Mouse (Mus musculus): ENCODE measurements around the gene Yipf1. TPM values are rescaled to one million over a fixed set of nuclear protein-coding genes. Genes with fewer than 3 reads are reported as not detected.

The Yipf1 gene
- polyA plus RNA-seq, 1 experiment from 2014 or later, result 61.9 TPM

GRCm38 (mm10) chr4:107303531-107303930 lies 10.6 kb upstream of the Yipf1 start:
- H3K9me3 ChIP-seq (ENCODE audit: control insufficient read depth, low read length), result no peaks in the 10 kb centered on the region
- H3K27me3 ChIP-seq (ENCODE audit: control insufficient read depth, insufficient read depth, low read length), result no peaks in the 10 kb centered on the region
- no peak overlapping the region for H3K9ac ChIP-seq (replicated peaks; ENCODE audit: low read length)
- H3K27ac ChIP-seq (replicated peaks; ENCODE audit: low read depth, low read length), result no peak overlapping the region
- ATAC-seq (ENCODE audit: low FRiP score, low TSS enrichment), result no peak
- DNase-seq, result no peak
- 71% methylated on average over 3 of the region's 3 CpGs for WGBS
- H3K4me3 ChIP-seq (replicated peaks; ENCODE audit: low read depth, low read length), result no peak overlapping the region
- no peak overlapping the region for H3K4me2 ChIP-seq (ENCODE audit: low read length)
- no peaks in the 10 kb centered on the region for H3K4me1 ChIP-seq (ENCODE audit: control insufficient read depth, insufficient read depth, low read length)
- no peaks in the 10 kb centered on the region for H3K36me3 ChIP-seq (ENCODE audit: control insufficient read depth, insufficient read depth, low read length)

- H3K4me3 ChIP-seq (replicated peaks; ENCODE audit: low read depth, low read length), result no peak within 1 kb of the TSS
- no peaks in the 10 kb centered on the region for H3K36me3 ChIP-seq (ENCODE audit: control insufficient read depth, insufficient read depth, low read length)
- no peaks in the 10 kb centered on the region for H3K9me3 ChIP-seq (ENCODE audit: control insufficient read depth, low read length)
- H3K9ac ChIP-seq (replicated peaks; ENCODE audit: low read length), result no peak within 1 kb of the TSS
- no peak within 1 kb of the TSS for H3K27ac ChIP-seq (replicated peaks; ENCODE audit: low read depth, low read length)
- no peaks in the 10 kb centered on the region for H3K4me1 ChIP-seq (ENCODE audit: control insufficient read depth, insufficient read depth, low read length)
- DNase-seq (no peak), ATAC-seq (ENCODE audit: low FRiP score, low TSS enrichment) (no peak)
- WGBS, result 61% methylated on average over 6 of the region's 6 CpGs
- H3K27me3 ChIP-seq (ENCODE audit: control insufficient read depth, insufficient read depth, low read length), result no peaks in the 10 kb centered on the region
- no peak within 1 kb of the TSS for H3K4me2 ChIP-seq (ENCODE audit: low read length)
Measured at GRCm38 (mm10) chr4:107306966-107307365, 7.2 kb upstream of the Yipf1 start, which contains the start of gene Dio1. TSS of gene Dio1 (minus strand) at chr4:107307169.

GRCm38 (mm10) chr4:107314479-107314805 lies 279 bp downstream of the Yipf1 start:
- 12% methylated on average over 7 of the region's 7 CpGs for WGBS
- peak overlapping the region; percentile 60 for H3K9ac ChIP-seq (replicated peaks; ENCODE audit: low read length)
- no peaks in the 10 kb centered on the region for H3K9me3 ChIP-seq (ENCODE audit: control insufficient read depth, low read length)
- peaks cover 9% of the 10 kb centered on the region for H3K36me3 ChIP-seq (ENCODE audit: control insufficient read depth, insufficient read depth, low read length)
- peaks cover 12% of the 10 kb centered on the region; the same call in 1 of the 2 replicates for H3K4me1 ChIP-seq (ENCODE audit: control insufficient read depth, insufficient read depth, low read length)
- peak overlapping the region; percentile 56 for H3K4me3 ChIP-seq (replicated peaks; ENCODE audit: low read depth, low read length)
- H3K27me3 ChIP-seq (ENCODE audit: control insufficient read depth, insufficient read depth, low read length), result no peaks in the 10 kb centered on the region
- H3K4me2 ChIP-seq (ENCODE audit: low read length), result peak overlapping the region; percentile 82
- DNase-seq (no peak), ATAC-seq (ENCODE audit: low FRiP score, low TSS enrichment) (no peak)
- 0 out of 2 replicates have a peak overlapping the region, but pooled peaks have one; percentile 6 for H3K27ac ChIP-seq (replicated peaks; ENCODE audit: low read depth, low read length)

GRCm38 (mm10) chr4:107318646-107319045 lies 4.5 kb downstream of the Yipf1 start:
- 79% methylated on average over 8 of the region's 8 CpGs for WGBS
- H3K4me1 ChIP-seq (ENCODE audit: control insufficient read depth, insufficient read depth, low read length), result peaks cover 9% of the 10 kb centered on the region; the same call in 1 of the 2 replicates
- peaks cover 43% of the 10 kb centered on the region for H3K36me3 ChIP-seq (ENCODE audit: control insufficient read depth, insufficient read depth, low read length)
- H3K9ac ChIP-seq (replicated peaks; ENCODE audit: low read length), result no peak overlapping the region
- no peak for DNase-seq
- no peak overlapping the region for H3K27ac ChIP-seq (replicated peaks; ENCODE audit: low read depth, low read length)
- H3K4me3 ChIP-seq (replicated peaks; ENCODE audit: low read depth, low read length), result no peak overlapping the region
- no peak overlapping the region for H3K4me2 ChIP-seq (ENCODE audit: low read length)
- H3K9me3 ChIP-seq (ENCODE audit: control insufficient read depth, low read length), result no peaks in the 10 kb centered on the region
- no peak for ATAC-seq (ENCODE audit: low FRiP score, low TSS enrichment)
- H3K27me3 ChIP-seq (ENCODE audit: control insufficient read depth, insufficient read depth, low read length), result no peaks in the 10 kb centered on the region

- no peak for DNase-seq
- Histone ChIP-seq H3K9me3 (ENCODE audit: control insufficient read depth, low read length) (no peaks in the 10 kb centered on the region), H3K27ac (replicated peaks; ENCODE audit: low read depth, low read length) (no peak overlapping the region), H3K27me3 (ENCODE audit: control insufficient read depth, insufficient read depth, low read length) (no peaks in the 10 kb centered on the region), H3K9ac (replicated peaks; ENCODE audit: low read length) (no peak overlapping the region), H3K36me3 (ENCODE audit: control insufficient read depth, insufficient read depth, low read length) (peaks cover 56% of the 10 kb centered on the region), H3K4me1 (ENCODE audit: control insufficient read depth, insufficient read depth, low read length) (no peaks in the 10 kb centered on the region), H3K4me2 (ENCODE audit: low read length) (no peak overlapping the region), H3K4me3 (replicated peaks; ENCODE audit: low read depth, low read length) (no peak overlapping the region)
- 84% methylated on average over 2 of the region's 2 CpGs for WGBS
- ATAC-seq (ENCODE audit: low FRiP score, low TSS enrichment), result no peak
Measured at GRCm38 (mm10) chr4:107321041-107321440, 6.9 kb downstream of the Yipf1 start.

- H3K9me3 ChIP-seq (ENCODE audit: control insufficient read depth, low read length), result no peaks in the 10 kb centered on the region
- ATAC-seq (ENCODE audit: low FRiP score, low TSS enrichment), result no peak
- H3K9ac ChIP-seq (replicated peaks; ENCODE audit: low read length), result no peak overlapping the region
Measured at GRCm38 (mm10) chr4:107323113-107323512, 8.9 kb downstream of the Yipf1 start.

GRCm38 (mm10) chr4:107328530-107328929 lies 14.4 kb downstream of the Yipf1 start:
- no peak overlapping the region for H3K4me3 ChIP-seq (replicated peaks; ENCODE audit: low read depth, low read length)
- H3K9me3 ChIP-seq (ENCODE audit: control insufficient read depth, low read length), result no peaks in the 10 kb centered on the region
- no peak for ATAC-seq (ENCODE audit: low FRiP score, low TSS enrichment)
- no peak overlapping the region for H3K4me2 ChIP-seq (ENCODE audit: low read length)
- WGBS, result 96% methylated on average over 8 of the region's 8 CpGs
- H3K27ac ChIP-seq (replicated peaks; ENCODE audit: low read depth, low read length), result no peak overlapping the region
- H3K36me3 ChIP-seq (ENCODE audit: control insufficient read depth, insufficient read depth, low read length), result peaks cover 24% of the 10 kb centered on the region
- no peaks in the 10 kb centered on the region for H3K27me3 ChIP-seq (ENCODE audit: control insufficient read depth, insufficient read depth, low read length)
- no peaks in the 10 kb centered on the region for H3K4me1 ChIP-seq (ENCODE audit: control insufficient read depth, insufficient read depth, low read length)
- no peak overlapping the region for H3K9ac ChIP-seq (replicated peaks; ENCODE audit: low read length)
- DNase-seq, result no peak

More at GRCm38 (mm10) chr4:107323113-107323512, 8.9 kb downstream of the Yipf1 start:
- peaks cover 61% of the 10 kb centered on the region for H3K36me3 ChIP-seq (ENCODE audit: control insufficient read depth, insufficient read depth, low read length)
- H3K4me2 ChIP-seq (ENCODE audit: low read length), result no peak overlapping the region
- 96% methylated on average over 2 of the region's 2 CpGs for WGBS
- H3K27me3 ChIP-seq (ENCODE audit: control insufficient read depth, insufficient read depth, low read length), result no peaks in the 10 kb centered on the region
- H3K27ac ChIP-seq (replicated peaks; ENCODE audit: low read depth, low read length), result no peak overlapping the region
- DNase-seq, result no peak
- no peak overlapping the region for H3K4me3 ChIP-seq (replicated peaks; ENCODE audit: low read depth, low read length)
- no peaks in the 10 kb centered on the region for H3K4me1 ChIP-seq (ENCODE audit: control insufficient read depth, insufficient read depth, low read length)

GRCm38 (mm10) chr4:107333514-107333913 lies 19.4 kb downstream of the Yipf1 start:
- no peaks in the 10 kb centered on the region for H3K27me3 ChIP-seq (ENCODE audit: control insufficient read depth, insufficient read depth, low read length)
- no peaks in the 10 kb centered on the region for H3K4me1 ChIP-seq (ENCODE audit: control insufficient read depth, insufficient read depth, low read length)
- H3K27ac ChIP-seq (replicated peaks; ENCODE audit: low read depth, low read length), result no peak overlapping the region
- no peak overlapping the region for H3K9ac ChIP-seq (replicated peaks; ENCODE audit: low read length)
- no peaks in the 10 kb centered on the region for H3K9me3 ChIP-seq (ENCODE audit: control insufficient read depth, low read length)
- DNase-seq, result no peak
- 93% methylated on average over 4 of the region's 4 CpGs for WGBS
- ATAC-seq (ENCODE audit: low FRiP score, low TSS enrichment), result no peak
- H3K4me2 ChIP-seq (ENCODE audit: low read length), result no peak overlapping the region
- no peak overlapping the region for H3K4me3 ChIP-seq (replicated peaks; ENCODE audit: low read depth, low read length)
- 0 out of 2 replicates have a peak, but pooled peaks cover 3% of the 10 kb centered on the region for H3K36me3 ChIP-seq (ENCODE audit: control insufficient read depth, insufficient read depth, low read length)

GRCm38 (mm10) chr4:107336356-107336755 lies 22.2 kb downstream of the Yipf1 start:
- no peaks in the 10 kb centered on the region for H3K36me3 ChIP-seq (ENCODE audit: control insufficient read depth, insufficient read depth, low read length)
- ATAC-seq (ENCODE audit: low FRiP score, low TSS enrichment) (no peak), DNase-seq (no peak)
- no peak overlapping the region for H3K4me2 ChIP-seq (ENCODE audit: low read length)
- no peaks in the 10 kb centered on the region for H3K4me1 ChIP-seq (ENCODE audit: control insufficient read depth, insufficient read depth, low read length)
- H3K9ac ChIP-seq (replicated peaks; ENCODE audit: low read length), result no peak overlapping the region
- no peaks in the 10 kb centered on the region for H3K27me3 ChIP-seq (ENCODE audit: control insufficient read depth, insufficient read depth, low read length)
- 91% methylated on average over 8 of the region's 8 CpGs for WGBS
- no peak overlapping the region for H3K4me3 ChIP-seq (replicated peaks; ENCODE audit: low read depth, low read length)
- H3K27ac ChIP-seq (replicated peaks; ENCODE audit: low read depth, low read length), result no peak overlapping the region
- no peaks in the 10 kb centered on the region for H3K9me3 ChIP-seq (ENCODE audit: control insufficient read depth, low read length)

All from midbrain, embryonic 14.5 days (tissue).